Mouse (Mus musculus) layer of hippocampus, adult 2 months (tissue): ENCODE measurements around the gene Rcsd1. TPM values are rescaled to one million over a fixed set of nuclear protein-coding genes. Genes with fewer than 3 reads are reported as not detected.
A peak's percentile ranks its signal among the peaks of the same experiment; 100 is the strongest.
"Not testable (repeated sequence)": the region's sequence is repeated elsewhere in the genome, so short reads cannot be mapped to it uniquely, and the experiment has no call there.

Source experiments
- DNase-seq, 2 experiments: peaks; one replicate each; pipeline ENCODE4 v3.0.0; 2022; ENCODE audit warnings: low spot score in 2 of 2
- H3K27ac ChIP-seq: fragments of 200-600 bp; 2 replicates; pipeline ENCODE4 v1.8.1; 2022
- H3K4me3 ChIP-seq: fragments of 200-600 bp; 2 replicates; pipeline ENCODE4 v1.8.1; 2022; ENCODE audit warnings: mild to moderate bottlenecking
- CTCF ChIP-seq: fragments of 200-600 bp; conservative IDR thresholded peaks from 2 replicates; pipeline ENCODE4 v1.8.1; 2022; ENCODE audit warnings: antibody characterized with exemption, mild to moderate bottlenecking, moderate library complexity
- total RNA-seq, 2 experiments: library from RNA; stranded (reverse); gene quantifications; 2 replicates each; pipeline ENCODE4 v1.2.3; 2021

Gene Rcsd1
- total RNA-seq, 2 experiments from 2014 or later: 3.7 to 4.9 TPM

- H3K27ac ChIP-seq: no peak overlapping the region
- DNase-seq: no peak
- no peak overlapping the region for H3K4me3 ChIP-seq
- TF ChIP-seq CTCF: no peak
These were observed 14.1 kb downstream of the Rcsd1 start for GRCm38 (mm10) chr1:165695392-165696014.

GRCm38 (mm10) chr1:165693856-165694255, 15.7 kb downstream of the Rcsd1 start:
- TF ChIP-seq CTCF: no peak
- H3K27ac ChIP-seq: no peak overlapping the region
- DNase-seq: no peak

GRCm38 (mm10) chr1:165691516-165691915, 18.0 kb downstream of the Rcsd1 start:
- no peak for DNase-seq
- Histone ChIP-seq H3K4me3 (no peak overlapping the region), H3K27ac (no peak overlapping the region)
- TF ChIP-seq CTCF: no peak

More at GRCm38 (mm10) chr1:165693856-165694255, 15.7 kb downstream of the Rcsd1 start:
- H3K4me3 ChIP-seq: no peak overlapping the region

GRCm38 (mm10) chr1:165689845-165690244, 19.7 kb downstream of the Rcsd1 start:
- no peak for DNase-seq
- no peak overlapping the region for H3K27ac ChIP-seq
- H3K4me3 ChIP-seq: no peak overlapping the region
- no peak for TF ChIP-seq CTCF

GRCm38 (mm10) chr1:165687861-165688260, 21.7 kb downstream of the Rcsd1 start:
- no peak for DNase-seq
- H3K27ac ChIP-seq: no peak overlapping the region
- no peak overlapping the region for H3K4me3 ChIP-seq
- no peak for TF ChIP-seq CTCF

GRCm38 (mm10) chr1:165686963-165687362, 22.6 kb downstream of the Rcsd1 start:
- no peak for TF ChIP-seq CTCF
- no peak overlapping the region for H3K4me3 ChIP-seq
- no peak for DNase-seq
- no peak overlapping the region for H3K27ac ChIP-seq

- DNase-seq: no peak
- Histone ChIP-seq H3K4me3 (no peak overlapping the region), H3K27ac (no peak overlapping the region)
- no peak for TF ChIP-seq CTCF
These were observed 23.2 kb downstream of the Rcsd1 start for GRCm38 (mm10) chr1:165686349-165686748.

- DNase-seq: no peak
- H3K4me3 ChIP-seq: no peak overlapping the region
- peak overlapping the region; percentile 36; the same call in 1 of the 2 replicates for H3K27ac ChIP-seq
- no peak for TF ChIP-seq CTCF
These were observed 25.0 kb downstream of the Rcsd1 start for GRCm38 (mm10) chr1:165684261-165685203.

- Histone ChIP-seq H3K4me3 (no peak overlapping the region), H3K27ac (no peak overlapping the region)
- no peak for TF ChIP-seq CTCF
- DNase-seq: no peak
These were observed 27.3 kb downstream of the Rcsd1 start for GRCm38 (mm10) chr1:165682056-165682853.

GRCm38 (mm10) chr1:165681045-165681794, 28.3 kb downstream of the Rcsd1 start:
- no peak for DNase-seq
- Histone ChIP-seq H3K4me3 (no peak overlapping the region), H3K27ac (no peak overlapping the region)
- TF ChIP-seq CTCF: peak; percentile 56

GRCm38 (mm10) chr1:165680086-165680485, 29.5 kb downstream of the Rcsd1 start:
- not testable (repeated sequence) for DNase-seq, H3K27ac ChIP-seq

GRCm38 (mm10) chr1:165679618-165679997, 29.9 kb downstream of the Rcsd1 start:
- H3K27ac ChIP-seq: no peak overlapping the region
- TF ChIP-seq CTCF: no peak; the same call in 1 of the 2 replicates
- DNase-seq: no peak
- H3K4me3 ChIP-seq: no peak overlapping the region

More at GRCm38 (mm10) chr1:165680086-165680485, 29.5 kb downstream of the Rcsd1 start:
- not testable (repeated sequence) for H3K4me3 ChIP-seq
